Mouse (Mus musculus): ENCODE measurements around the gene Efna5.
A peak's percentile ranks its signal among the peaks of the same experiment; 100 is the strongest.

- TF ChIP-seq E2F4 (IDR thresholded peaks at IDR 0.05; ENCODE audit: insufficient read depth): no peak
- no peak for TF ChIP-seq MYOD1 (IDR thresholded peaks at IDR 0.05; ENCODE audit: control insufficient read depth in 1 of 3, insufficient read length in 2 of 3, low read depth in 2 of 3)
- no peak for TF ChIP-seq POLR2A (IDR thresholded peaks at IDR 0.05; ENCODE audit: insufficient read length, low read depth)
- no peak for TF ChIP-seq CEBPB (IDR thresholded peaks at IDR 0.05; ENCODE audit: insufficient read depth, poor library complexity, severe bottlenecking)
- TF ChIP-seq USF1 (IDR thresholded peaks at IDR 0.05; ENCODE audit: low read depth): no peak
- TF ChIP-seq MYOG (IDR thresholded peaks at IDR 0.05; ENCODE audit: control insufficient read depth in 1 of 3, insufficient read depth in 1 of 3, insufficient read length in 2 of 3, low read depth in 2 of 3): peak in 1 of 3 experiments; percentile 7
- no peak for TF ChIP-seq SRF (IDR thresholded peaks at IDR 0.05; ENCODE audit: control insufficient read depth, insufficient read length, low read depth)
- no peak for TF ChIP-seq POLR2AphosphoS2 (IDR thresholded peaks at IDR 0.05; ENCODE audit: insufficient read length, low read depth)
- no peak for TF ChIP-seq MAX (IDR thresholded peaks at IDR 0.05; ENCODE audit: low read depth)
- no peak for TF ChIP-seq TCF12 (IDR thresholded peaks at IDR 0.05; ENCODE audit: insufficient read depth, poor library complexity, severe bottlenecking)
Measured at GRCm38 (mm10) chr17:62680737-62681136, 200.4 kb downstream of the Efna5 start.
